Mouse (Mus musculus) myocyte (in vitro differentiated cells): ENCODE results near the gene Garnl3.

ENCODE experiments used
- E2F4 ChIP-seq: IDR thresholded peaks from one replicate; pipeline ENCODE4 v1.6.1; 2011; ENCODE audit warnings: mild to moderate bottlenecking, control low read depth, moderate library complexity; ENCODE audit not compliant: insufficient read depth
- MYOG ChIP-seq, 3 experiments: IDR thresholded peaks; one replicate each; pipeline ENCODE4 v1.6.1; 2011; ENCODE audit warnings: control low read depth in 2 of 3, low read depth in 2 of 3, mild to moderate bottlenecking in 2 of 3; ENCODE audit not compliant: insufficient read length in 2 of 3, control insufficient read depth in 1 of 3, insufficient read depth in 1 of 3
- POLR2A ChIP-seq: IDR thresholded peaks from one replicate; pipeline ENCODE4 v1.6.1; 2011; ENCODE audit warnings: low read depth, mild to moderate bottlenecking, control low read depth, moderate library complexity; ENCODE audit not compliant: insufficient read length
- POLR2AphosphoS2 ChIP-seq: IDR thresholded peaks from one replicate; pipeline ENCODE4 v1.6.1; 2011; ENCODE audit warnings: low read depth, control low read depth; ENCODE audit not compliant: insufficient read length

DNA sequence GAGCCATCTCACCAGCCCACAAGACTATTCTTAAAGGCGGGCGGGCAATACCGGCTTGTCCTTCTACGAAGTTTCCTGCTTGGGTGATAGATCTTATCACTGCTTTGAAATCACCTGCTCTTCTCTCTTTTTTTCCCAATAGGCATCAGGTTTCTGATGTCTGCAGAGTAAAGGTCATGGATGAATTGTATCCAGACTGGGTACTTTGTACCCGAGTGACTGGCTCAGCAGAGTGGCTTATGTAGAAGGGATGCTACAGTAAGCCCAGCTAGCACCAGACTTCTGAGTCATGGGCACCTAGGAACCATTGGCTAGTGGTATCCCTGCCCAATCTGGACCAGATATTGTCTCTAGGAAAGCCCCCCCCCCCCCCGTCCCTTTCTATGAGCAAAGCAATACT is 147.8 kb downstream of the Garnl3 start:
- TF ChIP-seq MYOG (IDR thresholded peaks at IDR 0.05; ENCODE audit: control insufficient read depth in 1 of 3, insufficient read depth in 1 of 3, insufficient read length in 2 of 3, low read depth in 2 of 3) (no peak), POLR2AphosphoS2 (no peak), POLR2A (no peak), E2F4 (no peak)
